Mouse (Mus musculus): Measurements from ENCODE around the gene Ralgapa2. TPM values are rescaled to one million over a fixed set of nuclear protein-coding genes. Genes with fewer than 3 reads are reported as not detected.
A peak's percentile ranks its signal among the peaks of the same experiment; 100 is the strongest.

The Ralgapa2 gene
- total and polyA plus RNA-seq, 2 experiments from 2014 or later, result 6.8 to 32.9 TPM

GRCm38 (mm10) chr2:146287531-146287930 lies 224.6 kb downstream of the Ralgapa2 start:
- WGBS, result 45% methylated on average over 6 of the region's 6 CpGs
- Histone ChIP-seq H3K4me1 (ENCODE audit: insufficient read depth) (no peaks in the 10 kb centered on the region), H3K9ac (no peak overlapping the region), H3K9me3 (ENCODE audit: low read length) (no peaks in the 10 kb centered on the region), H3K27me3 (ENCODE audit: insufficient read depth, low read length) (no peaks in the 10 kb centered on the region), H3K27ac (ENCODE audit: low read depth, low read length) (no peak overlapping the region), H3K36me3 (ENCODE audit: insufficient read depth) (no peaks in the 10 kb centered on the region), H3K4me3 (ENCODE audit: low read depth, low read length) (no peak overlapping the region), H3K4me2 (ENCODE audit: low read depth) (no peak overlapping the region)
- DNase-seq, result no peak
- TF ChIP-seq CTCF (IDR thresholded peaks at IDR 0.05; ENCODE audit: low read depth), result no peak
- ATAC-seq, result no peak

- no peak overlapping the region for H3K4me3 ChIP-seq (ENCODE audit: low read depth, low read length)
- H3K9me3 ChIP-seq (ENCODE audit: low read length), result no peaks in the 10 kb centered on the region
- DNase-seq (no peak), ATAC-seq (no peak)
- 44% methylated on average over 6 of the region's 6 CpGs for WGBS
- H3K9ac ChIP-seq, result no peak overlapping the region
- no peak for TF ChIP-seq CTCF (IDR thresholded peaks at IDR 0.05; ENCODE audit: low read depth)
- H3K36me3 ChIP-seq (ENCODE audit: insufficient read depth), result no peaks in the 10 kb centered on the region
- no peaks in the 10 kb centered on the region for H3K27me3 ChIP-seq (ENCODE audit: insufficient read depth, low read length)
- H3K4me2 ChIP-seq (ENCODE audit: low read depth), result no peak overlapping the region
- peaks cover 13% of the 10 kb centered on the region; the same call in 1 of the 2 replicates for H3K4me1 ChIP-seq (ENCODE audit: insufficient read depth)
- peak overlapping the region; percentile 57; the same call in 1 of the 2 replicates for H3K27ac ChIP-seq (ENCODE audit: low read depth, low read length)
Observed at GRCm38 (mm10) chr2:146281346-146281745, 230.8 kb downstream of the Ralgapa2 start.

- peak overlapping the region; percentile 57; the same call in 1 of the 2 replicates for H3K27ac ChIP-seq (ENCODE audit: low read depth, low read length)
- 25% methylated on average over 1 of the region's 1 CpGs for WGBS
- H3K27me3 ChIP-seq (ENCODE audit: insufficient read depth, low read length), result no peaks in the 10 kb centered on the region
- no peak for TF ChIP-seq CTCF (IDR thresholded peaks at IDR 0.05; ENCODE audit: low read depth)
- peaks cover 13% of the 10 kb centered on the region; the same call in 1 of the 2 replicates for H3K4me1 ChIP-seq (ENCODE audit: insufficient read depth)
- no peak overlapping the region for H3K9ac ChIP-seq
- no peak overlapping the region for H3K4me3 ChIP-seq (ENCODE audit: low read depth, low read length)
- DNase-seq (no peak), ATAC-seq (peak; percentile 45; the same call in 1 of the 2 replicates)
- no peaks in the 10 kb centered on the region for H3K9me3 ChIP-seq (ENCODE audit: low read length)
- H3K36me3 ChIP-seq (ENCODE audit: insufficient read depth), result no peaks in the 10 kb centered on the region
- H3K4me2 ChIP-seq (ENCODE audit: low read depth), result no peak overlapping the region
Observed at GRCm38 (mm10) chr2:146280921-146281274, 231.2 kb downstream of the Ralgapa2 start.

- H3K9ac ChIP-seq, result 0 out of 2 replicates have a peak overlapping the region, but pooled peaks have one; percentile 10
- H3K4me2 ChIP-seq (ENCODE audit: low read depth), result no peak overlapping the region
- H3K27ac ChIP-seq (ENCODE audit: low read depth, low read length), result peak overlapping the region; percentile 71
- DNase-seq (no peak), ATAC-seq (peak; percentile 32)
- no peak for TF ChIP-seq CTCF (IDR thresholded peaks at IDR 0.05; ENCODE audit: low read depth)
- H3K4me1 ChIP-seq (ENCODE audit: insufficient read depth), result peaks cover 13% of the 10 kb centered on the region; the same call in 1 of the 2 replicates
- WGBS, result 20% methylated on average over 6 of the region's 6 CpGs
- no peak overlapping the region for H3K4me3 ChIP-seq (ENCODE audit: low read depth, low read length)
- H3K27me3 ChIP-seq (ENCODE audit: insufficient read depth, low read length), result no peaks in the 10 kb centered on the region
- H3K36me3 ChIP-seq (ENCODE audit: insufficient read depth), result no peaks in the 10 kb centered on the region
- H3K9me3 ChIP-seq (ENCODE audit: low read length), result no peaks in the 10 kb centered on the region
Observed at GRCm38 (mm10) chr2:146280221-146280920, 231.8 kb downstream of the Ralgapa2 start.

GRCm38 (mm10) chr2:146279430-146280220 lies 232.5 kb downstream of the Ralgapa2 start:
- ATAC-seq (peak; percentile 76), DNase-seq (peak; percentile 68)
- WGBS, result 10% methylated on average over 24 of the region's 24 CpGs
- peaks cover 13% of the 10 kb centered on the region; the same call in 1 of the 2 replicates for H3K4me1 ChIP-seq (ENCODE audit: insufficient read depth)
- H3K4me2 ChIP-seq (ENCODE audit: low read depth), result peak overlapping the region; percentile 26
- no peak overlapping the region for H3K4me3 ChIP-seq (ENCODE audit: low read depth, low read length)
- no peaks in the 10 kb centered on the region for H3K36me3 ChIP-seq (ENCODE audit: insufficient read depth)
- TF ChIP-seq CTCF (IDR thresholded peaks at IDR 0.05; ENCODE audit: low read depth), result no peak
- no peaks in the 10 kb centered on the region for H3K9me3 ChIP-seq (ENCODE audit: low read length)
- no peaks in the 10 kb centered on the region for H3K27me3 ChIP-seq (ENCODE audit: insufficient read depth, low read length)
- H3K27ac ChIP-seq (ENCODE audit: low read depth, low read length), result peak overlapping the region; percentile 71; the same call in 1 of the 2 replicates
- peak overlapping the region; percentile 11; the same call in 1 of the 2 replicates for H3K9ac ChIP-seq

- Histone ChIP-seq H3K9me3 (ENCODE audit: low read length) (no peaks in the 10 kb centered on the region), H3K27ac (ENCODE audit: low read depth, low read length) (no peak overlapping the region), H3K4me2 (ENCODE audit: low read depth) (no peak overlapping the region), H3K36me3 (ENCODE audit: insufficient read depth) (no peaks in the 10 kb centered on the region), H3K27me3 (ENCODE audit: insufficient read depth, low read length) (no peaks in the 10 kb centered on the region), H3K4me1 (ENCODE audit: insufficient read depth) (peaks cover 13% of the 10 kb centered on the region; the same call in 1 of the 2 replicates), H3K4me3 (ENCODE audit: low read depth, low read length) (no peak overlapping the region), H3K9ac (no peak overlapping the region)
- ATAC-seq, result no peak; the same call in 1 of the 2 replicates
- WGBS, result 31% methylated on average over 5 of the region's 5 CpGs
- no peak for TF ChIP-seq CTCF (IDR thresholded peaks at IDR 0.05; ENCODE audit: low read depth)
- DNase-seq, result no peak
Observed at GRCm38 (mm10) chr2:146278381-146278780, 233.8 kb downstream of the Ralgapa2 start.

- Histone ChIP-seq H3K4me2 (ENCODE audit: low read depth) (no peak overlapping the region), H3K27ac (ENCODE audit: low read depth, low read length) (no peak overlapping the region), H3K4me1 (ENCODE audit: insufficient read depth) (0 out of 2 replicates have a peak, but pooled peaks cover 3% of the 10 kb centered on the region), H3K27me3 (ENCODE audit: insufficient read depth, low read length) (no peaks in the 10 kb centered on the region), H3K36me3 (ENCODE audit: insufficient read depth) (no peaks in the 10 kb centered on the region), H3K9ac (no peak overlapping the region), H3K9me3 (ENCODE audit: low read length) (no peaks in the 10 kb centered on the region), H3K4me3 (ENCODE audit: low read depth, low read length) (no peak overlapping the region)
- no peak for TF ChIP-seq CTCF (IDR thresholded peaks at IDR 0.05; ENCODE audit: low read depth)
- ATAC-seq (no peak), DNase-seq (no peak)
- 81% methylated on average over 3 of the region's 3 CpGs for WGBS
Observed at GRCm38 (mm10) chr2:146266539-146266938, 245.6 kb downstream of the Ralgapa2 start.

All from forebrain, postnatal 0 days (tissue).